Mouse (Mus musculus) thymus, adult 2 months (tissue): ENCODE data around the gene Upp2. TPM values are rescaled to one million over a fixed set of nuclear protein-coding genes. Genes with fewer than 3 reads are reported as not detected.

Source experiments
- DNase-seq: peaks from one replicate; pipeline ENCODE4 v3.0.0; 2021
- H3K27ac ChIP-seq: fragments of 200-500 bp; 2 replicates; pipeline ENCODE4 v1.5.1; 2012; ENCODE audit warnings: low read length, control low read depth; ENCODE audit not compliant: control insufficient read depth, insufficient read depth
- H3K27me3 ChIP-seq: fragments of 200-500 bp; 2 replicates; pipeline ENCODE4 v1.6.1; 2012; ENCODE audit warnings: mild to moderate bottlenecking, low read length, moderate library complexity, mixed read lengths; ENCODE audit not compliant: control insufficient read depth, insufficient read depth
- H3K36me3 ChIP-seq: fragments of 200-500 bp; 2 replicates; pipeline ENCODE4 v1.6.1; 2012; ENCODE audit warnings: mild to moderate bottlenecking, low read length, moderate library complexity; ENCODE audit not compliant: control insufficient read depth, insufficient read depth
- H3K4me1 ChIP-seq: fragments of 200-500 bp; replicated peaks from 2 replicates; pipeline ENCODE4 v1.6.1; 2012; ENCODE audit warnings: low read length; ENCODE audit not compliant: control insufficient read depth, insufficient read depth
- H3K4me3 ChIP-seq: fragments of 200-500 bp; 2 replicates; pipeline ENCODE4 v1.5.1; 2012; ENCODE audit warnings: mild to moderate bottlenecking, low read length, control low read depth, moderate library complexity; ENCODE audit not compliant: control insufficient read depth, insufficient read depth
- CTCF ChIP-seq: fragments of 200-500 bp; IDR thresholded peaks from 2 replicates; pipeline ENCODE4 v1.5.1; 2012; ENCODE audit warnings: mild to moderate bottlenecking, control low read depth, low read length, moderate library complexity, borderline replicate concordance; ENCODE audit not compliant: control insufficient read depth, poor library complexity, insufficient read depth; ENCODE audit errors: extremely low read depth
- POLR2A ChIP-seq: fragments of 200-500 bp; IDR thresholded peaks from 2 replicates; pipeline ENCODE4 v1.6.1; 2012; ENCODE audit warnings: mild to moderate bottlenecking, low read length, control low read depth, moderate library complexity; ENCODE audit not compliant: control insufficient read depth, poor library complexity, insufficient read depth; ENCODE audit errors: extremely low read depth
- WGBS: fragments of 180-500 bp; shearing (Covaris S2); methylation state at CpG from one replicate; pipeline ENCODE4 v1.1.7; 2018; 5-methylcytosine and 5-hydroxymethylcytosine counted together
- polyA plus RNA-seq: library from polyadenylated mRNA; depleted of rRNA; stranded (reverse); fragments of >200 nt; gene quantifications from 2 replicates; pipeline ENCODE4 v1.2.3, GENCODE M21; 2012

Gene Upp2
- polyA plus RNA-seq, 1 experiment = 1.8 TPM

DNA sequence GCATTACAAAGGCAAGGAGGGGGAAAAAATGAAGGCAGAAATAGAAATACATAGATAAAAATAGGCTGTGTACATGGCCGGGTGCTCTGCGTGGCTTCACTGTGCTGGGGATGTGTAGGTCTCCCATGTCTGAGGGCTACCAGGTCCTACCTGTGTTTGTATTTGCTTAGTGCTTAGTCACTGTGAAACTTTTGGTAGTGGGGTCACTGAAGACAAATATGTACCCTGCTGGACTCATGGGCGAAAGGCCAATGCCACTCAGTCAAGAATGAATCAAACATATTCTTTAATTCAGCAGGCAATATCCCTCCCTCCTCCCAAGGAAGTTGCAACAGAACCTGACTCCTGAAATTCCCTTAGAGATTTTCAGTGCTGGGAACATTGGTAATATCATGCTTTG is 137.5 kb downstream of the Upp2 start:
- Histone ChIP-seq H3K27me3 (no peaks in the 10 kb centered on the region), H3K4me3 (no peak overlapping the region)
- no peak for DNase-seq

DNA sequence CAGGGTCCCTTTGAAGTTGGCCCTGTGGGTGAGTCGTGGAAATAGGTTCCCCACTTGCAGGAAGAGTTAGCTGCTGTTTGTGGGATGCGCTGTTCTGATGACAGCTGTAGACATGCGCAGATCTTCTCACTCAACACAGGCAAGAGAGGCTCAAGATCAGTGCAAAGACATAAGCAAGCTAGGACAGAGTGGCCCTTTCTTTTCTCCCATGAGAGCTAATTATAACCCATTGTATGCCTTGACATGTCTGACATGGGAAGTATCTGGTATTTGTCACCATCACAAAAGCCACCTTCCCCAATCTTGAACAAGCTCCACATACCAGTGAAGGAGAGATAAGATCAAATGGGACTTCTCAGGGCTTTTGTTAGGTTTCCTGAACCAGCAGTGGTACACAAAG is 140.6 kb downstream of the Upp2 start:
- WGBS = 75% methylated on average over 3 of the region's 3 CpGs
- Histone ChIP-seq H3K27me3 (no peaks in the 10 kb centered on the region), H3K27ac (no peak overlapping the region), H3K36me3 (no peaks in the 10 kb centered on the region), H3K4me3 (no peak overlapping the region), H3K4me1 (no peaks in the 10 kb centered on the region)
- no peak for DNase-seq
- TF ChIP-seq POLR2A (no peak), CTCF (no peak)

More for the DNA sequence above, 137.5 kb downstream of the Upp2 start:
- TF ChIP-seq POLR2A (no peak), CTCF (no peak)
- Histone ChIP-seq H3K36me3 (no peaks in the 10 kb centered on the region), H3K4me1 (no peaks in the 10 kb centered on the region), H3K27ac (no peak overlapping the region)
- WGBS = 94% methylated on average over 3 of the region's 3 CpGs

DNA sequence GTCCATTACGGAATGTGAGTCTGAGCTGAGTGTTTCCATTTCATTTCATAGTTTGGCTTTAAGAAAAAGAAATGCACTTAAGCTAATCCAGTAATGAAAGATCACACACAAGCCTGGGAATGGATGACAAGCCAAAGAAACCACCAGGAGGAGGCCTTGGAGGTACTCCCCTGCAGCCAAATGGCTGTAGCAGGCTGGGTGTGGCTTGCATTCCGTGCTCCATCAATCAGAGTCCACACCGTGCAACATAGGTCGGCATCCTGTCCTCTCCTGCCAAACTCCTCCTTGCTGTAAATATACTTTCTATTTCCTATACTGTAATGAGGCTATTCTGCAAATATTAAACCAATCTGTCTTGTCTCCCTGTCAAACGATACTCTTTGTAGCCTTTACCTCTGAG is 143.1 kb downstream of the Upp2 start:
- no peaks in the 10 kb centered on the region for H3K4me1 ChIP-seq
- H3K27me3 ChIP-seq = no peaks in the 10 kb centered on the region
- DNase-seq = no peak
- H3K27ac ChIP-seq = no peak overlapping the region
- no peak for TF ChIP-seq POLR2A
- TF ChIP-seq CTCF = no peak
- WGBS = 91% methylated on average over 5 of the region's 5 CpGs
- H3K36me3 ChIP-seq = no peaks in the 10 kb centered on the region
- H3K4me3 ChIP-seq = no peak overlapping the region

DNA sequence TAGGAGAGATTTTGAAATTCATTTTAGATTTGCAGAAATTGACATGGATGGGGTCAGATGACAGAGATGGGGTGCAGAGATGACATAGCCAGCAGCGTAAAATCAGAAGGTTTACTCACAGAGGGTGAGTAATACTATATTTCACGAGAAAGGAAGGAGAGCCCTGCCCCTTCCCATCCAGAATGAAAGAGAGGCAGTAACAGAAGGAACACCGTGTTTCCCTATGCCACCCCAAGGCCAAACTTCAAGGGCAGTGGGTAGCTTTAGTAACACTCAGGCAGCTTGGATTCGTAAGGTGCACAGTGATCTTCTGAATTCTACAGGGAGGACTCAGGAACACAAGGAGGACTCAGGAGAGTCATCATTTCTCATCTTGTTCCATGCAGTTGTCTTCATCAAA is 144.0 kb downstream of the Upp2 start:
- Histone ChIP-seq H3K36me3 (no peaks in the 10 kb centered on the region), H3K27ac (no peak overlapping the region), H3K4me3 (no peak overlapping the region), H3K4me1 (no peaks in the 10 kb centered on the region), H3K27me3 (no peaks in the 10 kb centered on the region)
- 91% methylated on average over 4 of the region's 4 CpGs for WGBS
- no peak for DNase-seq
- TF ChIP-seq POLR2A (no peak), CTCF (no peak)

DNA sequence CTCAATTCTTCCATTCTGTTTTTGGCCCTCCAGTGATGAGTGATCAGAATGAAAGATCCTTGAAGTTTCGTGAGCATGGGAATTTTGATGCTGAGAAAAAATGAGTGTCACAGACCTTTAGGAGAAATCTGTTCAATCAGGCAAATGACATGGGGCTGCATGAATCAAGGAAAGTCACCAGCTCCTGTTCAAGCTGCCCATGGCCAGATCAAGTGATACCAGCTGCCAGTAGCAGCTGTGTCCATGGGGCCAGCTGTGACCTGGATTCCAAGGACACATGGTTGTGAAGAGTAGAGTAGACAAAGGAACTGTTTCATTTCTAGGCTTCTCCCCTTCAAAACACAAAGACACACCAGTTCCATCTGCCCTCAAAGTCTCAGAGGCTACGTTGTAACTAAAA is 144.4 kb downstream of the Upp2 start:
- DNase-seq = no peak
- Histone ChIP-seq H3K4me1 (no peaks in the 10 kb centered on the region), H3K27ac (no peak overlapping the region), H3K27me3 (no peaks in the 10 kb centered on the region), H3K4me3 (no peak overlapping the region), H3K36me3 (no peaks in the 10 kb centered on the region)
- TF ChIP-seq POLR2A = no peak
- TF ChIP-seq CTCF = no peak
- 83% methylated on average over 2 of the region's 2 CpGs for whole genome bisulfite sequencing

DNA sequence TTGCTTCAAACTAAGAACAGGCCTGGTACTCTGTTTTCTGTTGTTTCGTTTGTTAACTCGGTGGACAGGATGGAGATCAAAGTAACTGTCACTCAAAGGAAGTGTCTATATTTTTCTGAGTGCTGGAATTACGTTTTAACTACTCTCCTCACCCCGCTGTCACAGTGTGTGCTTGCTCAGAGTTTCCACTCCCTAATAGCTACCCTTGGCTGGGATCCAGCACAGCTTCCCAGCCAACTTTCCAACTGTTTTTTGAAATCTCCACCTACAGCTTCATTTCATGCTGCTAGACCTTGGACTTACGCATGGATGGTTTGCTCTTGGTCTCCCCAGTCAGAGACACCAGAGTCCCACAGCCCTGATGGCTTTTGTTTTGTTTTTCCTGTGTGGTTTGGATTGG is 144.8 kb downstream of the Upp2 start:
- no peaks in the 10 kb centered on the region for H3K36me3 ChIP-seq
- no peaks in the 10 kb centered on the region for H3K27me3 ChIP-seq
- 72% methylated on average over 5 of the region's 5 CpGs for WGBS
- TF ChIP-seq CTCF (no peak), POLR2A (no peak)
- no peak overlapping the region for H3K4me3 ChIP-seq
- no peak for DNase-seq
- no peaks in the 10 kb centered on the region for H3K4me1 ChIP-seq
- H3K27ac ChIP-seq = no peak overlapping the region

DNA sequence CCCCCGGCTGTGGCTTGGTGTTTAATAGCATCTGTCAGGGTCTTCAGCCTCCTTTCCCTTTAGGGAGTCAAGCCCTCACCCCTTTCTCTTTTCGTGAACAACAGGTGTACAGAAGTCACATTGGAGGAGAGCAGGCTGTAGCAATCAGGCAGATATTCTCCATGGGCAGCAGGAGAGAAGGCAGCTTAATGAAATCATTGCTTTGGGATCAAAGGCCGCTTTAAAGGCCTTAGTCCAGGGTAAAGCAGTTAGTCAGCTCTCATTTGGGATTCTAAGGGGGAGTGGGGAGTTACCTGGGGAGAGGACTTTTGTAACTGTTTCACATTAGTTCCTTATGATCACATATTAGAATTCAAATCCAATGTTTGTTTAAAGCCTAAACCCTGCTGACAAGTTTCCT is 150.8 kb downstream of the Upp2 start:
- Histone ChIP-seq H3K36me3 (no peaks in the 10 kb centered on the region), H3K4me3 (no peak overlapping the region), H3K27ac (no peak overlapping the region), H3K4me1 (no peaks in the 10 kb centered on the region), H3K27me3 (no peaks in the 10 kb centered on the region)
- no peak for TF ChIP-seq POLR2A
- no peak for TF ChIP-seq CTCF
- no peak for DNase-seq
- 90% methylated on average over 3 of the region's 3 CpGs for WGBS
